Mouse (Mus musculus): ENCODE measurements around the gene Tvp23b. TPM values are rescaled to one million over a fixed set of nuclear protein-coding genes. Genes with fewer than 3 reads are reported as not detected.

The Tvp23b gene
- total and polyA plus RNA-seq, 3 experiments: 24.3 to 40.0 TPM; not detected in 1

GRCm38 (mm10) chr11:62901699-62902323 is 22.6 kb downstream of the Tvp23b start:
- H3K4me1 ChIP-seq (ENCODE audit: control insufficient read depth in 1 of 2, insufficient read depth in 2 of 2, low read length in 2 of 2): peaks cover 4 to 6% of the 10 kb centered on the region in 2 experiments; a peak in 3 of 4 replicates
- H3K36me3 ChIP-seq (ENCODE audit: control insufficient read depth in 1 of 2, insufficient read depth in 2 of 2, low read length in 2 of 2): no peaks in the 10 kb centered on the region; a peak in 1 of 4 replicates
- no peak overlapping the region for H3K9ac ChIP-seq (ENCODE audit: control insufficient read depth, low read depth, low read length, poor library complexity, severe bottlenecking)
- no peaks in the 10 kb centered on the region for H3K9me3 ChIP-seq (replicated peaks; ENCODE audit: insufficient read depth, low read length)
- H3K79me2 ChIP-seq (ENCODE audit: control insufficient read depth, insufficient read depth, low read length, poor library complexity): no peaks in the 10 kb centered on the region
- no peak overlapping the region for H3K27ac ChIP-seq (ENCODE audit: control insufficient read depth, low read depth, low read length)
- no peaks in the 10 kb centered on the region for H3K27me3 ChIP-seq (ENCODE audit: control insufficient read depth in 1 of 2, insufficient read depth in 2 of 2, low read length in 2 of 2)
- TF ChIP-seq POLR2A (IDR thresholded peaks at IDR 0.05; ENCODE audit: control insufficient read depth in 1 of 2, insufficient read depth in 1 of 2, low read depth in 1 of 2, low read length in 2 of 2, poor library complexity in 1 of 2): no peak
- TF ChIP-seq SMC3 (IDR thresholded peaks at IDR 0.05; ENCODE audit: low read depth, low read length): peak; percentile 84
- no peak for TF ChIP-seq CHD1 (IDR thresholded peaks at IDR 0.05; ENCODE audit: low read depth, low read length)
- peak; percentile 82 for TF ChIP-seq RAD21 (IDR thresholded peaks at IDR 0.05; ENCODE audit: low read depth, low read length)
- TF ChIP-seq CTCF (IDR thresholded peaks at IDR 0.05 in 2 of 3, conservative IDR thresholded peaks at IDR 0.05 in 1 of 3; ENCODE audit: control insufficient read depth in 1 of 3, insufficient read depth in 1 of 3, low read depth in 2 of 3, low read length in 3 of 3, poor library complexity in 1 of 3, severe bottlenecking in 1 of 3): peak; percentile 59 to 86 (median 74)
- TF ChIP-seq ZKSCAN1 (IDR thresholded peaks at IDR 0.05; ENCODE audit: low read depth, low read length): no peak
- no peak for TF ChIP-seq RCOR1 (IDR thresholded peaks at IDR 0.05; ENCODE audit: low read depth, low read length)
- TF ChIP-seq ELF1 (IDR thresholded peaks at IDR 0.05; ENCODE audit: low read depth, low read length): peak; percentile 11; the same call in 1 of the 2 replicates
- TF ChIP-seq KAT2A (conservative IDR thresholded peaks at IDR 0.05; ENCODE audit: low read depth, low read length): no peak
- peak; percentile 58 for TF ChIP-seq ZC3H11A (IDR thresholded peaks at IDR 0.05; ENCODE audit: low read depth, low read length)
- no peak for TF ChIP-seq TBP (IDR thresholded peaks at IDR 0.05; ENCODE audit: low read depth, low read length)
- TF ChIP-seq BHLHE40 (IDR thresholded peaks at IDR 0.05; ENCODE audit: borderline replicate concordance, low read depth, low read length): 0 out of 2 replicates have a peak, but pooled peaks have one; percentile 18
- H3K4me3 ChIP-seq (ENCODE audit: control insufficient read depth in 1 of 2, insufficient read depth in 1 of 2, low read depth in 2 of 2, low read length in 2 of 2): no peak overlapping the region
- peak; percentile 85 for DNase-seq (ENCODE audit: low read depth, low spot score)

GRCm38 (mm10) chr11:62903871-62904495 is 24.7 kb downstream of the Tvp23b start:
- no peaks in the 10 kb centered on the region; a peak in 1 of 4 replicates for H3K36me3 ChIP-seq (ENCODE audit: control insufficient read depth in 1 of 2, insufficient read depth in 2 of 2, low read length in 2 of 2)
- peaks cover 4 to 6% of the 10 kb centered on the region in 2 experiments; a peak in 3 of 4 replicates for H3K4me1 ChIP-seq (ENCODE audit: control insufficient read depth in 1 of 2, insufficient read depth in 2 of 2, low read length in 2 of 2)
- H3K79me2 ChIP-seq (ENCODE audit: control insufficient read depth, insufficient read depth, low read length, poor library complexity): no peaks in the 10 kb centered on the region
- DNase-seq (ENCODE audit: low read depth, low spot score): peak; percentile 61
- H3K27ac ChIP-seq (ENCODE audit: control insufficient read depth, low read depth, low read length): no peak overlapping the region
- H3K9ac ChIP-seq (ENCODE audit: control insufficient read depth, low read depth, low read length, poor library complexity, severe bottlenecking): no peak overlapping the region
- H3K9me3 ChIP-seq (replicated peaks; ENCODE audit: insufficient read depth, low read length): no peaks in the 10 kb centered on the region
- no peaks in the 10 kb centered on the region for H3K27me3 ChIP-seq (ENCODE audit: control insufficient read depth in 1 of 2, insufficient read depth in 2 of 2, low read length in 2 of 2)
- peak overlapping the region in 1 of 2 experiments; percentile 43; a peak in 1 of 4 replicates for H3K4me3 ChIP-seq (ENCODE audit: control insufficient read depth in 1 of 2, insufficient read depth in 1 of 2, low read depth in 2 of 2, low read length in 2 of 2)
- TF ChIP-seq SIN3A (IDR thresholded peaks at IDR 0.05; ENCODE audit: low read length): peak; percentile 24; the same call in 1 of the 2 replicates
- TF ChIP-seq ZMIZ1 (IDR thresholded peaks at IDR 0.05; ENCODE audit: low read depth, low read length): no peak
- no peak for TF ChIP-seq GABPA (IDR thresholded peaks at IDR 0.05; ENCODE audit: low read depth, low read length)
- no peak for TF ChIP-seq MAFK (IDR thresholded peaks at IDR 0.05; ENCODE audit: borderline replicate concordance, low read depth, low read length)
- TF ChIP-seq NRF1 (IDR thresholded peaks at IDR 0.05; ENCODE audit: insufficient read depth, low read depth, low read length, poor library complexity, severe bottlenecking): no peak
- TF ChIP-seq UBTF (IDR thresholded peaks at IDR 0.05; ENCODE audit: borderline replicate concordance, insufficient read depth, low read depth, low read length): no peak
- 0 out of 2 replicates have a peak, but pooled peaks have one; percentile 20 for TF ChIP-seq MXI1 (IDR thresholded peaks at IDR 0.05; ENCODE audit: low read depth, low read length)
- no peak for TF ChIP-seq CTCF (IDR thresholded peaks at IDR 0.05 in 2 of 3, conservative IDR thresholded peaks at IDR 0.05 in 1 of 3; ENCODE audit: control insufficient read depth in 1 of 3, insufficient read depth in 1 of 3, low read depth in 2 of 3, low read length in 3 of 3, poor library complexity in 1 of 3, severe bottlenecking in 1 of 3)
- TF ChIP-seq MYC (IDR thresholded peaks at IDR 0.05; ENCODE audit: low read depth, low read length): no peak
- TF ChIP-seq ZNF384 (IDR thresholded peaks at IDR 0.05; ENCODE audit: low read depth, low read length): no peak
- TF ChIP-seq TAL1 (IDR thresholded peaks at IDR 0.05; ENCODE audit: low read length): no peak
- no peak for TF ChIP-seq BHLHE40 (IDR thresholded peaks at IDR 0.05; ENCODE audit: borderline replicate concordance, low read depth, low read length)
- TF ChIP-seq POLR2AphosphoS5 (IDR thresholded peaks at IDR 0.05; ENCODE audit: borderline replicate concordance, low read depth, low read length): no peak
- TF ChIP-seq ELF1 (IDR thresholded peaks at IDR 0.05; ENCODE audit: low read depth, low read length): no peak
- TF ChIP-seq TCF12 (IDR thresholded peaks at IDR 0.05; ENCODE audit: low read depth, low read length): peak; percentile 18; the same call in 1 of the 2 replicates
- TF ChIP-seq GATA1 (IDR thresholded peaks at IDR 0.05; ENCODE audit: low read depth, low read length): no peak
- TF ChIP-seq ZKSCAN1 (IDR thresholded peaks at IDR 0.05; ENCODE audit: low read depth, low read length): no peak
- no peak for TF ChIP-seq POLR2A (IDR thresholded peaks at IDR 0.05; ENCODE audit: control insufficient read depth in 1 of 2, insufficient read depth in 1 of 2, low read depth in 1 of 2, low read length in 2 of 2, poor library complexity in 1 of 2)
- no peak for TF ChIP-seq HCFC1 (IDR thresholded peaks at IDR 0.05; ENCODE audit: low read depth, low read length)
- TF ChIP-seq EP300 (IDR thresholded peaks at IDR 0.05; ENCODE audit: low read depth in 1 of 2, low read length in 2 of 2): peak in 1 of 2 experiments; percentile 25; a peak in 2 of 4 replicates
- no peak for TF ChIP-seq CHD1 (IDR thresholded peaks at IDR 0.05; ENCODE audit: low read depth, low read length)

Measured in MEL (cell line).